Mouse (Mus musculus) limb, embryonic 15.5 days (tissue): ENCODE measurements around the gene Gm28308. TPM values are rescaled to one million over a fixed set of nuclear protein-coding genes. Genes with fewer than 3 reads are reported as not detected.

ENCODE experiments used
- ATAC-seq: fragments of 200-750 bp; cut with Nextera tagmentation; 2 replicates; pipeline ENCODE4 v1.8.0; 2017; ENCODE audit warnings: low read depth, moderate TSS enrichment; ENCODE audit not compliant: insufficient number of reproducible peaks, low FRiP score, low TSS enrichment
- H3K27ac ChIP-seq: fragments of 300-500 bp; sonication (generic); 2 replicates; pipeline ENCODE4 v1.5.1; 2015; ENCODE audit warnings: moderate library complexity, mild to moderate bottlenecking, inconsistent platforms
- H3K27me3 ChIP-seq: fragments of 300-500 bp; sonication (generic); 2 replicates; pipeline ENCODE4 v1.6.1; 2015; ENCODE audit warnings: inconsistent platforms
- H3K36me3 ChIP-seq: fragments of 300-500 bp; sonication (generic); 2 replicates; pipeline ENCODE4 v1.6.1; 2015; ENCODE audit warnings: inconsistent platforms
- H3K4me1 ChIP-seq: fragments of 300-500 bp; sonication (generic); 2 replicates; pipeline ENCODE4 v1.6.1; 2015; ENCODE audit warnings: inconsistent platforms
- H3K4me2 ChIP-seq: fragments of 300-500 bp; sonication (generic); 2 replicates; pipeline ENCODE4 v1.6.1; 2015; ENCODE audit warnings: mild to moderate bottlenecking, inconsistent platforms
- H3K4me3 ChIP-seq: fragments of 300-500 bp; sonication (generic); 2 replicates; pipeline ENCODE4 v1.5.1; 2015; ENCODE audit warnings: mild to moderate bottlenecking, inconsistent platforms
- H3K9ac ChIP-seq: fragments of 300-500 bp; sonication (generic); 2 replicates; pipeline ENCODE4 v1.6.1; 2015; ENCODE audit warnings: inconsistent platforms
- H3K9me3 ChIP-seq: fragments of 300-500 bp; sonication (generic); 2 replicates; pipeline ENCODE4 v1.6.1; 2016; ENCODE audit warnings: inconsistent platforms
- whole genome bisulfite sequencing: fragments of 180-500 bp; shearing (Covaris S2); methylation state at CpG from one replicate; pipeline ENCODE4 v1.1.7; 2015; 5-methylcytosine and 5-hydroxymethylcytosine counted together
- polyA plus RNA-seq: library from polyadenylated mRNA; unstranded; fragments of >200 nt; fragmentation: Nextera tagmentation; extraction: Ambion mirVana; gene quantifications from 2 replicates; pipeline ENCODE4 v1.2.1, GENCODE M21; 2015

Gene Gm28308
- polyA plus RNA-seq, 1 experiment from 2014 or later = 0.70 TPM

DNA sequence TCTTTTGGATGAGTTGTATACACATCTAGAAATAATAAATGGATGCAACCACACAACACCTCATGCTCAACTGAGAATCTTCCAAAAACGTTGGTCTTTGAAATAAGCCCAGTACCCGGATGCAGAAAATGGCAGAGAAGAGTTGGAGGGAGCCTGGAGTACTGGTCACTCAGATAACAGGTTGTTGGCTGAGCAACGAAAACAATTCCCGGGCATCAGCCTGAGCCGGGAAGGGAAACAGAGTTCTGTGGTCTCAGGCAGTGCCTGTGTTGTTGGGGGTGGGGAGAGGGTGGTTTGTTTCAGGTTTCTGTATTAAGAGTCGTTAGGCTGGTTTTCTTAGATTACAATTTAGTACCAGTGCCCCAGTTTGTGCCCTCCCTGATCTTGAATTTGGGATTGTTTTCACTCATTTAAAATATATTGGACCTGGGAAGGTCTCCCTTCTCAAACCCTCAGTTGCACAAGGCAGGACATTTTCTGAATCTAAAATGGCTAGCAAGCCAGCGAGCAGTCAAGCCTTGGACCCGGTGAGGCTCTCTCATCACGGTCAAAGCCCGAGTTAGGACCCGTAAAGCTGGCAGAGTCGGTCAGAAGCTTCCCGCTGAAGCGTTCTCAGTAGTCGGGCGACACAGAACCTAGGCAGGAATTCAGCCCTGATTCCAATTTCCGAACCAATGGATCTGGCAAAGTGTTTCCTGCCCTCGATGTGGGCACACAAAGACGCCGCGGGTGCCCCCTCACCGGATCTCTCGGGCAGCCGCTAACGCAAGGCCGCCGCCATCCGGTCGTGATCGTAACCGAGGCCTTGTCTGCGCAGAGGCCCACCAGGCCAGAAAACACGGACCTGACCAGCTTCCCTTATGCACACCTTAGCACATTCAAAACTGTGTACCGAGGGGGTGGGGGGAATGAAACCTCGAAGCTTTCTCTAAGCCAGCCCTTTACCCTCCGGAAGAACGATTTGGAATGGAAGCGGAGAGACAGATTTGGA, 15.6 kb upstream of the Gm28308 start:
- peaks cover 11% of the 10 kb centered on the region for H3K4me1 ChIP-seq
- under 1% methylated on average over 38 of the region's 38 CpGs for WGBS
- H3K36me3 ChIP-seq = no peaks in the 10 kb centered on the region

DNA sequence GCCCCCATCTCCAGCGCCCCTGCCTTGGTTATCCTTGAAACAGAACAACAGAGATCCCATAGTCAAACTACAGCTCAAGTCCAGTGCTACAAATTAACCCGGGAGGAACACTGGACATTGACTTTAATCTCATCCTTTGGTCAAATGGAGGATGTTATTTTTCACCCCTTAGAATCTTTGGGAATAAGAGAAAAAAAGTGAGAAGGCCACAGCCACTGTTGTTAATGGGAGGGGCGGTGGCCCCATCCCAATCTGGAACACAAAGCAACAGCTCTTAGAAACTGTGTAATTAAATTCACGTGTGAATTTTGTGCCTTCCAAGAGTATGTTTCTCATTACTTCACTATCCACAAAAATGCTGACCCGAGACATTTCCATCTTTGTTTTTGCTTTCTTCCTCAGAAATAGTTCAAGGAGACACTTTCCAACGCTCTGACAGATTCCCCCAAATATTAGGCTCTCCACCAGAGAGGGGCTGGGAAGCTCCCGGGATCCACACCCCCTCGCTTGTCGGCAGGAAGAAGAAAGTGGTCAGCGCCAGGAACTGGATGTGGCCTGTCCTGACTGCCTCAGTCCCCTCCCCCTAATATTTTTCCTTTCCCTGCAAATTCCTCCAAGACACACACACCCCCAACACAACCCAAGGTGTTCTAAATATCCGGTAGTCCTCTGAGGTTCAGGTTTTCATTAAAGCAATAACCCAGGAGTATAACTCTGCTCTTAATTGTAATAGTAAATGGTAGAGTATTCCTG, 14.5 kb upstream of the Gm28308 start:
- peak overlapping the region; percentile 95 for H3K27ac ChIP-seq

More for the DNA sequence above, 15.6 kb upstream of the Gm28308 start:
- Histone ChIP-seq H3K4me2 (peak overlapping the region; percentile 65), H3K27me3 (no peaks in the 10 kb centered on the region), H3K27ac (peak overlapping the region; percentile 93), H3K9ac (peak overlapping the region; percentile 80), H3K9me3 (no peaks in the 10 kb centered on the region), H3K4me3 (peak overlapping the region; percentile 51)
- ATAC-seq = no peak

DNA sequence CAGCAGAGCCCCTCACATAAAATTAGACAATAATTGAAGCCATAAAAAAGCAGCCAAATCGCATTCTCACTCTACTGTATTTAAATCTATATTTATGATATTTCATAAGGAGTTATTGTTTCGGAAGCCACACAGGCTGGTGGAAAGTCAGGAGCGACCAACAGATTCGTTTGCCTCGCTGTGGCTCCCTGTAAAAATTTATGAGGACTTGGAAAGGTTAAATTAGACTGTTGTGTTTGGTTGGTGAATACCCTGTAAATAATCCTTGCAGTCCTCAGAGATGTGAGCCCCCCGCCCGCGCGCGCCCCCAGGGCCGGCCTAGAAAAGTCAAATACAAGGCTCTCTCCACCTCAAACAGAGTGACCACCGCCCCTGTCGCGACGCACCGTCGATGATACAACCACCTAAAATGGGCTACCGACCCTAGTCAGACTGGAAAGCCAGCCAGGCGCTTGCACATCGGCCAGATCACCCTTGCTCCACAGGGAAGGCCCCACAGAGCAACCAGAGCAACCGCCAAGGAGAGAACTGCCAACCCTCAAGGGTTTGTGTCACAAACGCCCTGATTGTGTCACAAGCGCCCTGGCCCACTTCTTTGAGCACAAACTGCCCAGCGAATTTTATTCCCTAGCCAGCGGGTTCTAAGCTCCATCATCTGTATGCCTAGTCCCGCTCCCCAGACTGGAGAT, 13.6 kb upstream of the Gm28308 start:
- WGBS = 4% methylated on average over 26 of the region's 26 CpGs
- Histone ChIP-seq H3K36me3 (no peaks in the 10 kb centered on the region), H3K27ac (peak overlapping the region; percentile 95), H3K27me3 (no peaks in the 10 kb centered on the region), H3K9ac (peak overlapping the region; percentile 83), H3K4me3 (peak overlapping the region; percentile 68), H3K4me2 (peak overlapping the region; percentile 86), H3K9me3 (no peaks in the 10 kb centered on the region), H3K4me1 (peaks cover 18% of the 10 kb centered on the region)
- no peak for ATAC-seq

More for the DNA sequence above, 14.5 kb upstream of the Gm28308 start:
- Histone ChIP-seq H3K36me3 (no peaks in the 10 kb centered on the region), H3K4me1 (peaks cover 11% of the 10 kb centered on the region), H3K4me2 (peak overlapping the region; percentile 86), H3K9ac (peak overlapping the region; percentile 83), H3K9me3 (no peaks in the 10 kb centered on the region), H3K27me3 (no peaks in the 10 kb centered on the region), H3K4me3 (peak overlapping the region; percentile 68)
- ATAC-seq = no peak
- WGBS = 6% methylated on average over 11 of the region's 11 CpGs

DNA sequence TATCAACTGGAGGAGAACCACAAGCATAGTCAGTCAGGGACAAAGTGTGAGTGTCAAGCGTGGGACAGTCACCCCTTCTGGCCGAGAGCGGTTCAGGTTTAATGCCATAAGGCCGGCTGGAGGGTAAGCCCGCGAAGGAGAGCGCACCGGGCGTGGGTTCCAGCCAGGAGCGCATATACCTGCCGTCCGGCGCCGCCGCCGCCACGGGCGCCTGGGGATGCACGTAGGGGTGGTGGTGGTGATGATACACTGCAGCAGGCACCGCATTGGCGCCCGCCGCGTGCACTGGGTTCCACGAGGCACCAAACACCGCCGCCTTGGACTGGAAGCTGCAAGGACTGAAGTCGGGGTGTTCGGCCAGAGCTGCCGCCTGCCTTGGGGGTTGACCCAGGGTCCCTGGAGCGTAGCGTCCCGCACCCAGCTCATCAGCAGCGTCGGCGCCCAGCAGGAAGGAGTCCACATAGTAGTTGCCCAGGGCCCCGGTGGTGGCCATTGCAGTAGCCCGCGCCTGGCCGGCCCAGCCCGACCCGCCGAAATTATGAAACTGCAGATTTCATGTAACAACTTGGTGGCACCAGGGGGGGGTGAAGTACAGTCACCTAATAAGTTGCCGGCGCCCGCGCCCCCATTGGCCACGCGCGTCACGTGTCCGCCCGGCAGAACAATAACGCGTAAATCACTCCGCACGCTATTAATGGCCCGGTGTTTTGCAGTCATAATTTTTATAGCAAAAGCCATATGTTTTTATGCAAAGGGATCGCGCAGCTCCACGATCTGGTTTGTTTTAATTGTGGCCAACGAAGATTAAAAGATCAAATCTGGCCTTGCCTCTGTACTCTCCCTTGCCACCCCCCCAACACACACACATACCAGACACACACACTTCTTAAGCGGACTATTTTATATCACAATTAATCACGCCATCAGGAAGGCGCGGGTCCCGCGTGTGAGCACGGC, 12.8 kb upstream of the Gm28308 start:
- peak; percentile 55 for ATAC-seq
- no peaks in the 10 kb centered on the region for H3K27me3 ChIP-seq
- peak overlapping the region; percentile 95 for H3K27ac ChIP-seq
- WGBS = 1% methylated on average over 69 of the region's 69 CpGs
- H3K9me3 ChIP-seq = no peaks in the 10 kb centered on the region
- H3K4me2 ChIP-seq = peak overlapping the region; percentile 86
- peak overlapping the region; percentile 68 for H3K4me3 ChIP-seq
- peaks cover 24% of the 10 kb centered on the region for H3K4me1 ChIP-seq
- H3K9ac ChIP-seq = peak overlapping the region; percentile 83
- H3K36me3 ChIP-seq = no peaks in the 10 kb centered on the region

DNA sequence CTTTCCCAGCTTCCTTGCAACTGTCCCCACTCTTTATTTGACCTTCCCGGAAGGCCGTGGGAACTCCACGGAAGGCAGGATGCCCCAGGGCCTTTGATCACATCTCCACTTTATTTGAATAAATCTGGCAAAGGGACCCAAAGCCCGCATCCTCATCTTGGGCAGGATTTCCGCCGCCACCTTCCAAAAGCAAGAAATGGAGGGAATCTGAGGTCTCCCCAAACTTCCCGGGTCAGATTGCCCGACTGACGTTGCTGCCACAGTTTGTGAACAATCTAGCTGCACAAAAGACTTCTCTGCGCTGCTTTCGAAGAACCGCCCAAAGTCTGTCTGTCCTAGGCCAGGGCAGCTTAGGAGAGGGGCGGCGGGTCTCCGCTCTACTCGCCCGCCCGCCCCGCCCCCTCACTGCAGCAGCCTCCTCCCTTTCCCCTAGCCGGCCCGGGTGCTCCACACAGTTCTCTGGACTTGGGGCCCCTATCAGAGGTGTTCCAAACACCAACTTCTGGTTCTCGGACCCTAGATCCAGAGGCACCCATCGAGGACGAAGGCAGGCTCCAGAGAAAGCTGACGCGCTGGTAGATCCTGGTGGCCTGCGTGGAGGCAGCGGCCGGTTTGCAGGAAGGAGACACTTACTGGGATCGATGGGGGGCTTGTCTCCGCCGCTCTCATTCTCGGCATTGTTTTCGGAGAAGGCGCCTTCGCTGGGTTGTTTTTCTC, 11.9 kb upstream of the Gm28308 start:
- Histone ChIP-seq H3K4me2 (peak overlapping the region; percentile 86), H3K9ac (peak overlapping the region; percentile 83), H3K36me3 (no peaks in the 10 kb centered on the region), H3K27me3 (peaks cover under 1% of the 10 kb centered on the region; the same call in 1 of the 2 replicates), H3K9me3 (no peaks in the 10 kb centered on the region), H3K4me1 (peaks cover 27% of the 10 kb centered on the region), H3K27ac (peak overlapping the region; percentile 95), H3K4me3 (peak overlapping the region; percentile 68)
- ATAC-seq = no peak
- 1% methylated on average over 34 of the region's 36 CpGs for WGBS

DNA sequence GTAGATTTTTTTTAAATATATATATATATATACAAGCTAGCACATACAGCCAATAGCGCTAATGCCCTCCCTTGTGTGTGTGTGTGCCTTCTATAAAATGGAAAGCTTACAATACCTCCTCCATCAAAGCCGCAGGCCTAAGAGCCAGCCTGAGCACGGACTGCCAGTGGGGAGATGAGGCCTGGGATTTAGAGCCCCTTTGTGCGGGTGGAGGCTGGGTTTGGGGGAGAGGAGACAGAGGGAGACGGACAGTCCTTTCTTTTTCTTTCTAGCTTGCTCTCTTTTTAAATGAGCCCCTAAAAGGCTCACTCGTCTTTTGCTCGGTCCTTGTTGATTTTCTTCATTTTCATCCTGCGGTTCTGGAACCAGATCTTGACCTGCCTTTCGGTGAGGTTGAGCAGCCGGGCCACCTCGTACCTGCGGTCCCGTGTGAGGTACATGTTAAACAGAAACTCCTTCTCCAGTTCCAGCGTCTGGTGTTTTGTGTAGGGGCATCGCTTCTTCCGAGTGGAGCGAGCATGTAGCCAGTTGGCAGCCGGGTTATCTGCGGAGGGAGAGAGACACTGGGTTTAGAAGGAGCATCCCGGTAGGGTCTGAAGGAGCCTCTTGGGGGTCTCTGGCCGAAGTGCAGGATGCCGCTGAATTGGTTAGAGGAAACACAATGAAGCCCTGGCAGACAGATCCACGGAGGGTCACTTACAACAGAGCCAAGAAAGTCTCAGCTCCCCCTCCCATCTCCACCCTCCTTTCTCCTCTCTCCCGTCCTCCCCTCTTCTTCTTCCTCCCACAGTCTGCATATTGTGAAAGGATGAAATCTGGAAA, 11.0 kb upstream of the Gm28308 start:
- peak overlapping the region; percentile 83 for H3K9ac ChIP-seq
- H3K27ac ChIP-seq = peak overlapping the region; percentile 95
- no peaks in the 10 kb centered on the region for H3K9me3 ChIP-seq
- peaks cover 8% of the 10 kb centered on the region for H3K27me3 ChIP-seq
- H3K4me3 ChIP-seq = peak overlapping the region; percentile 68
- H3K4me2 ChIP-seq = peak overlapping the region; percentile 86
- ATAC-seq = no peak
- 2% methylated on average over 24 of the region's 24 CpGs for WGBS
- H3K36me3 ChIP-seq = no peaks in the 10 kb centered on the region
- peaks cover 31% of the 10 kb centered on the region for H3K4me1 ChIP-seq

DNA sequence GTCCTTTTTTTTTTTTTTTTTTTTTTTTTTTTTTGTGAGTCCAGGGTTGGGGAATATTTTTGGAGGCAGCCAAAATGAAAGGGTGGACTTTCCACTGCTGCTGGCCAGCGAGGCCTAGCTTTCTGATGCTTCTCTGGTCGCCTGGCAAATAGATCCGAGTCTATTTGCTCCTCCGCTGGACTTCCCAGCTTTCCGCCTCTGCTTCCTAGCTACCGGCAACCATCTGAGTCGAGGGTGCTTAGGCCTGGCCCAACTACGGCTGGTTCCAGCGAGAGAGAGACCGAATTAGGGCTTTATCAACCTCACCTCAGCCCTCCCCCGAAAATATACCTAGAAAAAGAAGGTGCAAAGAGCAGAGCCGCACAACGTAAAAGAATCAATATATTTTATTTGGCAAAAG, 9.6 kb upstream of the Gm28308 start:
- Histone ChIP-seq H3K27ac (peak overlapping the region; percentile 95), H3K4me1 (peaks cover 41% of the 10 kb centered on the region), H3K27me3 (peaks cover 12% of the 10 kb centered on the region), H3K4me3 (peak overlapping the region; percentile 68), H3K9me3 (no peaks in the 10 kb centered on the region), H3K9ac (peak overlapping the region; percentile 24), H3K36me3 (no peaks in the 10 kb centered on the region), H3K4me2 (peak overlapping the region; percentile 86)
- 7% methylated on average over 13 of the region's 13 CpGs for WGBS
- ATAC-seq = no peak

DNA sequence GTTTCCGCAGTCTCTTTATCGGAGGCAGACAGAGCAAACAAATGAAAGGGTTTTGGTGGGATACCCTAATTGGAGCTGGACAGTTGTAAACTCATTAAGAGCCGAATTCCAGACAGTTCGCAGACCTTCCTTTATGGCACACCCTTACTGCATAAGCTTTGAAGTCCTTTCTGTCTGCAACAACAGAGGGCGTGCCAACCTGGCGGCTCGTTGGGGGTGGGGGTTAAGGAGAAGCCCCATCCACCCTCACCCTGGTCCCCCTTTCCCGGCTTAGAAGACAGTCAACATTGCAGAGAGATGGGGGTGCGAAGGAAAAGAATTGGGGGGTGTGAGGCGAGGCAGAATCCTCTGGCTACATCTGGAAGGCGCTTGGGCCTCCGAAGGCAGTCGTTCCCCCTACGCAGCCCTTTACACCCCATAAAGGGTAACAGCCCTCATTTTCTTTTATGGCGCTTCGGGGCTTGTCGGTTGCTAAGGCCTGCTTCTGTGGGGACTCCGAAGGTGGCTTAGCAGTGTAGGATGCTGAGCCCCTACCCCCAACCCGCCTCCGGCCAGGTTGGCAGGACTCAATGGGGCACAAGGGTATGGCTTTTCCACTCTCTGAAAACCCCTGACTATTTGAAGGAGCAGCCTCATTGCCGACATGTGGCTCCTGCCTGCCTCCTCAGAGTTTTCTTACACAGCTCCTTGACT, 9.0 kb upstream of the Gm28308 start:
- H3K36me3 ChIP-seq = no peaks in the 10 kb centered on the region
- H3K4me3 ChIP-seq = peak overlapping the region; percentile 68
- H3K4me1 ChIP-seq = peaks cover 43% of the 10 kb centered on the region
- peak; percentile 63 for ATAC-seq
- H3K9ac ChIP-seq = peak overlapping the region; percentile 66; the same call in 1 of the 2 replicates
- H3K27ac ChIP-seq = peak overlapping the region; percentile 95
- H3K4me2 ChIP-seq = peak overlapping the region; percentile 86
- peaks cover 12% of the 10 kb centered on the region for H3K27me3 ChIP-seq
- WGBS = 2% methylated on average over 21 of the region's 21 CpGs
- no peaks in the 10 kb centered on the region for H3K9me3 ChIP-seq

DNA sequence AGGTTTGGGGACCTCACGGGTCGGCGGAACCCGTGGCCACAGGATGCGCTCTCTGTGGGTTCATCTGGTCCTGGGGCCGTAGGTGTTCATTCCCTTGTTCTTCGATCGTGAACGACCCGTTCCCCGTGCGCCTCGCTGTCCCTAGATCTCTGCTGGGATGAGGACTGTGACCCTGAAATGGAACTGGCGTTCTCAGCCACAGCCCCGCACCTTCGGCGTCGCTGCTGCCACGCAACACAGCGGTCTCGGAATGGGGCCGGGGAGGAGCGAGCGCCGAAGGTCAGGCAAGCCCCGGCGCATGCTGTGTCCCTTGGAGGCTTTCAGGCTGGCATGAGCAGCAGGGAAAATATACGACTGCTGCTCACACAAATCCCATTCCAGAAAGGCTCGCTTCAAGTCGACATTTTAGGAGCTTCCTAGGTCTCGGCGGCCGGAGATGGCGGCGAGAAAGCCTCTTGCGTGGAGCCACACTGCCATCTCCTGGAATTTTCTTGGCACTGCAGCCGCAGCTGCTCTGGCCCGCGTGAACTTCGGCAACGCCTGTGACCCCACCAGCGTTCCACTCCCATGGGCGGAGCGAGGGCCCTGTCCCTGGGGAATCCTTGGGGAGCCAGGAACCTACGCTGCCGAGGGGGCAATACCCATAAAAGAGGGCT, 8.3 kb upstream of the Gm28308 start, which contains the start of gene Hoxa7:
TSS of gene Hoxa7 (minus strand) at position 518 of the 656 bp plus-strand sequence.
- H3K4me1 ChIP-seq = peaks cover 41% of the 10 kb centered on the region
- H3K36me3 ChIP-seq = no peaks in the 10 kb centered on the region
- H3K9me3 ChIP-seq = no peaks in the 10 kb centered on the region
- 2% methylated on average over 46 of the region's 46 CpGs for WGBS
- peak within 1 kb of the TSS; percentile 66 for H3K9ac ChIP-seq
- peak within 1 kb of the TSS; percentile 86 for H3K4me2 ChIP-seq
- peak within 1 kb of the TSS; percentile 95 for H3K27ac ChIP-seq
- peak within 1 kb of the TSS; percentile 68 for H3K4me3 ChIP-seq
- H3K27me3 ChIP-seq = peaks cover 12% of the 10 kb centered on the region
- ATAC-seq = peak; percentile 54
